Mouse (Mus musculus): ENCODE measurements around the gene Myof. TPM values are rescaled to one million over a fixed set of nuclear protein-coding genes. Genes with fewer than 3 reads are reported as not detected.
A peak's percentile ranks its signal among the peaks of the same experiment; 100 is the strongest.

Myof gene
- total and polyA plus RNA-seq, 3 experiments = 0.55 TPM; not detected in 2

DNA sequence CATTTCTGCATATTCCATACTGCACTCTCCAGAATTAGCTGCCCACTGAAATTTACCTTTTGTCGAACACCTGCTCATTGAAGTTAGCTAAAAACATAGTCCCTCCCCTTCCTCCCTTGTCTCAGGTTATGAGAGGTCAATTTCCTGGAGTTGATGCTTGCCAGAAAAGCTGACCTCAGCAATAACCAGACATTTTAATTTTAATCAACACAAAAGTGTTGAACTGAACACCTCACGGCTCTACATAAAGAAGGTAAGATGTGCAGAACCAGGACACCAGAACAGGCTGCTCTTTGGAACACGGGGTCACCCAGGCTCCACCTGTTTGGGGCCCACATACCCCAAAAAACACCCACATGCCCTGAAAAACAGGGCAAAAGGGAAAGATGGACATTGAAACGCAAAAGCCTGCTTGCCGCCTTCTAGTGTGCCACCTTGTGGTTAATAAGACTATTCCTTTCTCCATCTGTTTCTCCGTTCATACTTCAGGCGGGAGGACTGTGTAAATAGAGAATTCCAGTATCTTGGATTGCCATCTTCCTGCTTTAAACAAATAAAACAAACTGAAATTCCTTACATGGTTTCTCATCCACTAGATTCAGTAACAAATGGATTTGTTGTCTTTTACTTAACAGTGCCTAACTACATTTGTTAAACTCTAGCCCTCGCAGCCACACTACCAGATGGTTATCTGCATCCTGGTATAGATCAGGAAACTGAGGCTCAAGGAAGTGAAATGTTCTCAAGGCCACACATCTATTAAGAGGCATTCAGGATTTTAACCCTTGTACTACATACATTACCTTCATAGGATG, 10.1 kb upstream of the Myof start:
- Histone ChIP-seq H3K9me3 (replicated peaks) (no peaks in the 10 kb centered on the region), H3K27me3 (ENCODE audit: insufficient read depth, low read length) (peaks cover 12% of the 10 kb centered on the region), H3K4me1 (ENCODE audit: insufficient read depth, low read depth, low read length) (peaks cover 19% of the 10 kb centered on the region), H3K36me3 (replicated peaks) (peaks cover 15% of the 10 kb centered on the region), H3K4me3 (ENCODE audit: low read depth, low read length) (peak overlapping the region; percentile 84; the same call in 1 of the 2 replicates)
- DNase-seq (ENCODE audit: low spot score) = no peak
- TF ChIP-seq TAL1 (conservative IDR thresholded peaks at IDR 0.05; ENCODE audit: low read depth, low read length) (no peak), CTCF (IDR thresholded peaks at IDR 0.05; ENCODE audit: low read depth, low read length) (no peak), GATA1 (IDR thresholded peaks at IDR 0.05; ENCODE audit: borderline replicate concordance, low read length) (no peak), POLR2AphosphoS5 (IDR thresholded peaks at IDR 0.05; ENCODE audit: insufficient replicate concordance, low read depth, low read length) (no peak), GATA2 (IDR thresholded peaks at IDR 0.05; ENCODE audit: borderline replicate concordance, low read depth, low read length) (no peak)
- ATAC-seq (ENCODE audit: extremely low read depth, insufficient number of reproducible peaks, low FRiP score, poor library complexity, severe bottlenecking) = no peak

DNA sequence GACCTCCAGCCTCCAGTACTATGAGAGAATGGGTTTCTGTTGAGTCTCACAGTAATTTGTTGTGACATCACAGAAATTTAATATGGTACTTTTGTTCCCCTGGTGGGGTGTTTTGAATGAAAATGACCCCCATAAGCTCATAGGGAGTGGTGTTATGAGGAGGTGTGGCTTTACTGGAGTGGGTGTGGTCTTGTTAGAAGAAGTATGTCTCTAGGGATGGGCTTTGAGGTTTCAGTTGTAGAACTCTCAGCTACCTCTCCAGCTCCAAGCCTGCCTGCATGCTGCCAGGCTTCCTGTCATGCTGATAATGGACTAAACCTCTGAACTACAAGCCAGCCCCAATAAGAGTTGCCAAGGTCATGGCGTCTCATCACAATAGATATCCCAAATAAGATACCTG, 6.3 kb upstream of the Myof start:
- Histone ChIP-seq H3K4me1 (ENCODE audit: insufficient read depth, low read depth, low read length) (peaks cover 12% of the 10 kb centered on the region), H3K9me3 (replicated peaks) (no peaks in the 10 kb centered on the region), H3K36me3 (replicated peaks) (no peaks in the 10 kb centered on the region), H3K27me3 (ENCODE audit: insufficient read depth, low read length) (peaks cover 22% of the 10 kb centered on the region), H3K4me3 (ENCODE audit: low read depth, low read length) (no peak overlapping the region)
- ATAC-seq (ENCODE audit: extremely low read depth, insufficient number of reproducible peaks, low FRiP score, poor library complexity, severe bottlenecking) (no peak), DNase-seq (ENCODE audit: low spot score) (no peak)
- TF ChIP-seq GATA2 (IDR thresholded peaks at IDR 0.05; ENCODE audit: borderline replicate concordance, low read depth, low read length) (no peak), CTCF (IDR thresholded peaks at IDR 0.05; ENCODE audit: low read depth, low read length) (no peak), GATA1 (IDR thresholded peaks at IDR 0.05; ENCODE audit: borderline replicate concordance, low read length) (no peak), TAL1 (conservative IDR thresholded peaks at IDR 0.05; ENCODE audit: low read depth, low read length) (no peak), POLR2AphosphoS5 (IDR thresholded peaks at IDR 0.05; ENCODE audit: insufficient replicate concordance, low read depth, low read length) (no peak)

DNA sequence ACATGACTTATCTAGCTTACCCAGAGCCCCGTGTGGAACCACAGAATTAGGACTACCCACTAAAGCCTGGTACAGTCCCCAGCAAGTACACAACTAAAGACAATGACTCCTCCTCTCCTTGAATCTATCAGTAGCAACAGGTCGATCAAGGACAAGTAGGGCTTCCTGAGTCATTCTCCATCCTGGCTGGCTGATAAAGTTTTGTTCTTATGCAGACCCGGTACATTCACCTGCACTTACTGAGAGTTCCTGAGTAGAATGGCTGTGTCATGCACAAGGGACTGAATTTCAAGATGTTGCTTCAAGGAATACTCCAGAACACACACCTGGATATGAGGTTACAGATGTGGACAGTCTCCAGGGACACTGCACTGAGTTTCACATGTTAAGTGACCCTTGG, 1.8 kb upstream of the Myof start:
- H3K4me3 ChIP-seq (ENCODE audit: low read depth, low read length) = no peak overlapping the region
- ATAC-seq (ENCODE audit: extremely low read depth, insufficient number of reproducible peaks, low FRiP score, poor library complexity, severe bottlenecking) = no peak
- H3K36me3 ChIP-seq (replicated peaks) = no peaks in the 10 kb centered on the region
- no peaks in the 10 kb centered on the region for H3K9me3 ChIP-seq (replicated peaks)
- DNase-seq (ENCODE audit: low spot score) = no peak
- TF ChIP-seq CTCF (IDR thresholded peaks at IDR 0.05; ENCODE audit: low read depth, low read length) (no peak), GATA2 (IDR thresholded peaks at IDR 0.05; ENCODE audit: borderline replicate concordance, low read depth, low read length) (no peak)
- H3K4me1 ChIP-seq (ENCODE audit: insufficient read depth, low read depth, low read length) = no peaks in the 10 kb centered on the region
- H3K27me3 ChIP-seq (ENCODE audit: insufficient read depth, low read length) = peaks cover 34% of the 10 kb centered on the region

DNA sequence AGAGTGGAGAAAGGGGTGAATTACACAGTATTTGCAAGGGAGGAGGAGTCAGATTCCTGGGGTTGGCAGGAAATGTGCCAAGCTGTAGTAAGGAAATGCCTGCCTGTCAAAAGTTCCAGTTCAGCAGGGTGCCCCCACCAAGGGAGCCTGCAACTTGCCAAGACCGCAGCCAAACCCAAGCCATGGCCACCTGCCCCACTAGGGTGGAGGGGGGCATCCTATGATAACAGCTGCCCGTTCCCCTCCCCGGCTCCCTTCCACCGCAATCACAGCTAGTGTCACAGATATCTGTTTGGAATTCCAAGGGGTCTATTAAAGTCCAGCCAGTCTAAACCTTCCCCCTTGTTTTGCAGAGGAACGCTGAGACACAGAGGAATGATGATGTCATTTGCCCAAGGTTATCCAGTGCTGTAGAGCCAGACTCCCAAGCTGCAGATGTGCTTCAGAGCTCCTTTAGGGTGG, 1.1 kb downstream of the Myof start:
- ATAC-seq (ENCODE audit: extremely low read depth, insufficient number of reproducible peaks, low FRiP score, poor library complexity, severe bottlenecking) = no peak
- TF ChIP-seq CTCF (IDR thresholded peaks at IDR 0.05; ENCODE audit: low read depth, low read length) (no peak), POLR2AphosphoS5 (IDR thresholded peaks at IDR 0.05; ENCODE audit: insufficient replicate concordance, low read depth, low read length) (no peak), GATA2 (IDR thresholded peaks at IDR 0.05; ENCODE audit: borderline replicate concordance, low read depth, low read length) (no peak), GATA1 (IDR thresholded peaks at IDR 0.05; ENCODE audit: borderline replicate concordance, low read length) (no peak), TAL1 (conservative IDR thresholded peaks at IDR 0.05; ENCODE audit: low read depth, low read length) (no peak)
- peaks cover 31% of the 10 kb centered on the region for H3K27me3 ChIP-seq (ENCODE audit: insufficient read depth, low read length)

DNA sequence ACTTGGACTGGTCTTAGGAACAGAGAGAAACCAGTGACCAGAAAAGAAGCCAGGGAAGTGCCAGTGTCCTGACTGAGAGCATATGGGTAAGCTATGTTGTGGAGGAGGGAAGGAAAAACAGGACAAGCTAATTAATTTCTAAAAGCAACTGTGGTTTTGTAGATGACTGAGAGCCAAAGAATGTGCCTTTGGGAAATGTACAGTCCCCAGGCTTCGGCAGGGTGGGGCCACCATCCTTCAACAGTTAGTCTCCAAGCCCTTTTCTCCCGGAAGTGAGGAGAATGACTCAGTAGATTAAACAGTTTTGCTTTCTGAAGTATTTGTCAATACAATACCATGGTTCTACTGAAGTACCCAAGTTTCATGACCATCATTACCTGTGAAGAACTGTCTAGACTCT, 5.1 kb downstream of the Myof start:
- Histone ChIP-seq H3K4me1 (ENCODE audit: insufficient read depth, low read depth, low read length) (no peaks in the 10 kb centered on the region), H3K27me3 (ENCODE audit: insufficient read depth, low read length) (peaks cover 23% of the 10 kb centered on the region), H3K36me3 (replicated peaks) (no peaks in the 10 kb centered on the region), H3K9me3 (replicated peaks) (no peaks in the 10 kb centered on the region), H3K4me3 (ENCODE audit: low read depth, low read length) (no peak overlapping the region)
- no peak for DNase-seq (ENCODE audit: low spot score)
- no peak for ATAC-seq (ENCODE audit: extremely low read depth, insufficient number of reproducible peaks, low FRiP score, poor library complexity, severe bottlenecking)
- TF ChIP-seq TAL1 (conservative IDR thresholded peaks at IDR 0.05; ENCODE audit: low read depth, low read length) (no peak), POLR2AphosphoS5 (IDR thresholded peaks at IDR 0.05; ENCODE audit: insufficient replicate concordance, low read depth, low read length) (no peak), GATA2 (IDR thresholded peaks at IDR 0.05; ENCODE audit: borderline replicate concordance, low read depth, low read length) (no peak), GATA1 (IDR thresholded peaks at IDR 0.05; ENCODE audit: borderline replicate concordance, low read length) (no peak), CTCF (IDR thresholded peaks at IDR 0.05; ENCODE audit: low read depth, low read length) (no peak)

More for the DNA sequence above, 1.1 kb downstream of the Myof start:
- DNase-seq (ENCODE audit: low spot score) = no peak
- H3K4me3 ChIP-seq (ENCODE audit: low read depth, low read length) = no peak overlapping the region
- no peaks in the 10 kb centered on the region for H3K36me3 ChIP-seq (replicated peaks)
- no peaks in the 10 kb centered on the region for H3K4me1 ChIP-seq (ENCODE audit: insufficient read depth, low read depth, low read length)
- no peaks in the 10 kb centered on the region for H3K9me3 ChIP-seq (replicated peaks)

DNA sequence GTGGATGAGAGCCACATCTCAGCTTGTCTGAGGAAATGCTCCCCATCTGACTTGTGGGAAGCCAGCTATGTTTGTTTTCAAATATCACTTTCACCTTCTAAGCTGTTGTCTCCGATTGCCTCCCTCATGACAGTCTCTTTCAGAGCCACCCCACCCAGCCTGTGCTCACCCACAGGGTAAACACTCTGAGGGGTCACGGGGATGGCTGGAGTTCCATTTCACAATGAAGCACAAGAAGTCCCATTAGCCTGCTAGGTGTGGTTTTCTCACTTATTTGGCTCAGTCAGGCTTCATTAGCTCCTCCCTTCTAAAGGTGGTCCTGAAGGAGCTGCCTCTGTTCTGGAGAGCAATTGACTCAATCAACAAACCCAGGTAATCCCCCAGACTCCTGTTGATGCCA, 7.6 kb downstream of the Myof start:
- H3K4me1 ChIP-seq (ENCODE audit: insufficient read depth, low read depth, low read length) = no peaks in the 10 kb centered on the region
- H3K36me3 ChIP-seq (replicated peaks) = no peaks in the 10 kb centered on the region
- peaks cover 12% of the 10 kb centered on the region for H3K27me3 ChIP-seq (ENCODE audit: insufficient read depth, low read length)
- no peak for TF ChIP-seq TAL1 (conservative IDR thresholded peaks at IDR 0.05; ENCODE audit: low read depth, low read length)
- TF ChIP-seq GATA1 (IDR thresholded peaks at IDR 0.05; ENCODE audit: borderline replicate concordance, low read length) = no peak
- no peak for TF ChIP-seq GATA2 (IDR thresholded peaks at IDR 0.05; ENCODE audit: borderline replicate concordance, low read depth, low read length)
- no peak for TF ChIP-seq POLR2AphosphoS5 (IDR thresholded peaks at IDR 0.05; ENCODE audit: insufficient replicate concordance, low read depth, low read length)
- no peak for TF ChIP-seq CTCF (IDR thresholded peaks at IDR 0.05; ENCODE audit: low read depth, low read length)
- ATAC-seq (ENCODE audit: extremely low read depth, insufficient number of reproducible peaks, low FRiP score, poor library complexity, severe bottlenecking) (no peak), DNase-seq (ENCODE audit: low spot score) (no peak)
- H3K4me3 ChIP-seq (ENCODE audit: low read depth, low read length) = no peak overlapping the region
- H3K9me3 ChIP-seq (replicated peaks) = no peaks in the 10 kb centered on the region
